Mouse (Mus musculus) megakaryocyte-erythroid progenitor cell, adult 5-6 weeks (primary cell): Measurements from ENCODE around the gene D1Ertd622e. TPM values are rescaled to one million over a fixed set of nuclear protein-coding genes. Genes with fewer than 3 reads are reported as not detected.
"Not testable (repeated sequence)": the region's sequence is repeated elsewhere in the genome, so short reads cannot be mapped to it uniquely, and the experiment has no call there.

Experiments used
- ATAC-seq: replicated peaks from 2 replicates; pipeline ENCODE4 v1.8.0; 2016; ENCODE audit warnings: mild to moderate bottlenecking, inconsistent platforms; ENCODE audit not compliant: severe bottlenecking, poor library complexity, low FRiP score, low TSS enrichment
- total RNA-seq, 2 experiments: library from RNA; stranded (forward) in 1 of 2; stranded (reverse) in 1 of 2; fragments of 200-1000, 215-1000 nt in 1 of 2; fragments of >200 nt in 1 of 2; fragmentation: Nextera tagmentation in 1 of 2; gene quantifications; 2 replicates each; pipeline ENCODE4 v1.2.3; 2014 to 2017

D1Ertd622e gene
- total RNA-seq, 2 experiments from 2014 or later, result 35.9 to 48.1 TPM

DNA sequence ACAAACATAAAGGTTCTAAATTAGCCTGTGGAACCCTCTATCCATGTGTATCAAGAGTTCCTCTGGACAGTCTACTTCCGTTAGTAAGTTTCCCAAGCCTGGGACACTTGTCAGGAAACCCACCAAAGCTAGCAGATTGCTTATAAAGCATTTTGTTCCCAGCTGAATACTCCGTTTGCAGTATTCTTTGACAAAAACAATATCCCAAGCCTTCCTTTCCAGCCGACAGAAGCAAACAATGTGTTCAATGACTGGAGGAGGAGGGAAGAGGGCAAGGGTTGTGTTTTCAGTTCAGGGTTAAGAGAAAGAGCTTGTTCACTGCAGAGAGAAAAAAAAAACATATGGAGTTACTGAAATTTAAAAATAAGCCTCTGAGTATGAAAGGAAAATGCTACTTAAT is 73.3 kb downstream of the D1Ertd622e start:
- no peak for ATAC-seq

DNA sequence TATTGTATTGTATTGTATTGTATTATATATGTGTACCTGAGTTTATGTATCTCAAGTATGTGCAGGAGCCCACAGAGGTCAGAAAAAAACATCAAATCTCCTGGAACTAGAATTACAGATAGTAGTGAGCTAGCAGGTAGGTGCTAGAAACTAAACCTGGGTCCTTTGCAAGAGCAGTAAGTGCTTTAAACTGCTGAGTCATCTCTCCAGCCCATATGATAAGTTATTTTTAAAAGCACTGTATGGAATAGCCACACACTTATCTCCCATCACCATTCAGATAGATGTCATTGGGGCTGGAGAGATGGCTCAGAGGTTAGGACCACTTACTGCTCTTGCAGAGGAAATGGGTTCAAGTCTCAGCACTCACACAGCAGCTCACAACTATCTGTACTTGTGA is 76.8 kb downstream of the D1Ertd622e start:
- ATAC-seq, result 0 out of 2 replicates have a peak, but pooled peaks have one; percentile 10

DNA sequence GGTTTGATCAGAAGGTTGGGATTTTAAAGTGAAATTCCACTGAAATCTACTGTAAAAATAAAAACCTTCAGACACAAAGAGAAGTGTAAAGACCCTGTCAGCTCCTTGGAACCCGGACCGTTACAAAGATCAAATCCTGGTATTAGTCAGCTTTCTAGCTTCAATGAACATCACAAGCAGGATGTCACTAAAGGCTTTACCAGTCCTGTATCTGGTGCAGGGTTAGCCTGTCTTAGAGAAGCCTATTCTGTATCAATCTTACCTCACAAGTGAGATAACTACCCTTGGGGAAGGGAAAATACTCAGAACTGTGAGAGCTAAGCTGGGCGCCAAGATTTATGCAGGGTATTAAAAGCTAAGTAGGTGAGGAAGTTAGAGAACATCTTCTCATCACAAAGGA is 77.7 kb downstream of the D1Ertd622e start:
- no peak for ATAC-seq

DNA sequence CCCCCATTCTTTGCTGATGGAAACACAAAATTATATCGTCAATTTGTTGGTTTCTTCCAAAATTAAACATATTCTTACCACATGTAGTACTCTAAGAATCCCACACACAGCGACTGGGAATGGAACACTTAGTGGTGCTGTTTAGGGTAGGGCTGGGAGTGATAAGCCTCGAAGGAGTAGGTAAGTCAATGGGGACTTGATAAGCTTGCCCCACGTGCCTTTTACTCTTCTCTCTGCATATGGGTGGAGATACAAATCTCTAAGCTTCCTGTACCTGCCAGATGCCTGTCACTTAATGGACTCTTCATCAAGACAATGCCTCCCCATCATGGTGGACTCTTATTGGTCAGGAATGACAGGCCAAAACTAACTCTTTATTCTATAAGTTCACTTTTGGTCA is 78.8 kb downstream of the D1Ertd622e start:
- ATAC-seq, result no peak

DNA sequence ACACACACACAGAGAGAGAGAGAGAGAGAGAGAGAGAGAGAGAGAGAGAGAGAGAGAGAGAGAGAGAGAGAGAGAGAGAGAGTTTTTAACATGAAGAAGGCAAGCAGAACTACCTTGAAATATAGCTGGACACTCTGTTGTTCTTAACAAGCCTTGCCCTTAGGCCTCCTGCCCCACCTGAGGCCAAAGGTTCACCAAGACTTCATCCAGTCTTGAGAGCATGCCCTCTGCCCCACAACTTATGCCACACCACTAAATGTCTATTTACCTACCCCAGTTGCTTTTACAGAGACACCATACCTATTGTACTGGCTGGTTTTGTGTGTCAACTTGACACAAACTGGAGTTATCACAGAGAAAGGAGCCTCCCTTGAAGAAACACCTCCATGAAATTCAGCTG is 81.2 kb downstream of the D1Ertd622e start:
- not testable (repeated sequence) for ATAC-seq

DNA sequence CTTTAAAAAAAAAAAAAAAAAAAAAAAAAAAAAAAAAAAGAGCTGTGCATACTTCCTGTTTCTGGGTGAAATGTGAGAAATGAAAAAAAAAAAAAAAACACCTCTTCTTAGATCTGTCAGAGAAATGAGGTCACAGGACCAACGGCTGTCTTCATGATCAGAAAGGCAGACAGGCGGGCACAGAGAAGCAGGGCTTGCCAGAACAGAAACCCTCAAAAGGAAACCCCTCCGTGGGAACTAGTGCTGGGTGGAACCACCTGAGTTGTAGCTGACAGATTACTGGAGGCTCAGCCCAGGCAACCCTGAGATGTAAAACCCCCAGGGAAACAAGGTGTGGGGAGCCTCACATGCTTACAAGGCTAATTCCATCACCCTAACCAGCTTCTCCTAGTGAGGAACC is 81.6 kb downstream of the D1Ertd622e start:
- ATAC-seq, result peak; percentile 80

DNA sequence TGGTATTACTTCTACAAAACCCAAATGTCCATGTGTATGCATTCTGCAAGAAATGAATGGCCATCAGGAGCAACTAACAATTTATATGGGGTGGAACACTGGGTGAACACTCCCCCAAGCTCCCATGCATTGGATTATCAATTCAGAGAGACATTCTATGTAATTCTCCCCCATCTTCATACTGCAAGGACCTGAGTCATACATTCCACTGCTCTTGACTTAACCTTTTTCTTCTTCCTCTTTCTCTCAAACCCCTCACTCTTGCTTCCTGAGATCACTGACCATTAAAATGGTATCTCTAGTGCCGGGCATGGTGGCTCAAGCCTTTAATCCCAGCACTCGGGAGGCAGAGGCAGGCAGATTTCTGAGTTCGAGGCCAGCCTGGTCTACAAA is 83.9 kb downstream of the D1Ertd622e start:
- ATAC-seq, result no peak

DNA sequence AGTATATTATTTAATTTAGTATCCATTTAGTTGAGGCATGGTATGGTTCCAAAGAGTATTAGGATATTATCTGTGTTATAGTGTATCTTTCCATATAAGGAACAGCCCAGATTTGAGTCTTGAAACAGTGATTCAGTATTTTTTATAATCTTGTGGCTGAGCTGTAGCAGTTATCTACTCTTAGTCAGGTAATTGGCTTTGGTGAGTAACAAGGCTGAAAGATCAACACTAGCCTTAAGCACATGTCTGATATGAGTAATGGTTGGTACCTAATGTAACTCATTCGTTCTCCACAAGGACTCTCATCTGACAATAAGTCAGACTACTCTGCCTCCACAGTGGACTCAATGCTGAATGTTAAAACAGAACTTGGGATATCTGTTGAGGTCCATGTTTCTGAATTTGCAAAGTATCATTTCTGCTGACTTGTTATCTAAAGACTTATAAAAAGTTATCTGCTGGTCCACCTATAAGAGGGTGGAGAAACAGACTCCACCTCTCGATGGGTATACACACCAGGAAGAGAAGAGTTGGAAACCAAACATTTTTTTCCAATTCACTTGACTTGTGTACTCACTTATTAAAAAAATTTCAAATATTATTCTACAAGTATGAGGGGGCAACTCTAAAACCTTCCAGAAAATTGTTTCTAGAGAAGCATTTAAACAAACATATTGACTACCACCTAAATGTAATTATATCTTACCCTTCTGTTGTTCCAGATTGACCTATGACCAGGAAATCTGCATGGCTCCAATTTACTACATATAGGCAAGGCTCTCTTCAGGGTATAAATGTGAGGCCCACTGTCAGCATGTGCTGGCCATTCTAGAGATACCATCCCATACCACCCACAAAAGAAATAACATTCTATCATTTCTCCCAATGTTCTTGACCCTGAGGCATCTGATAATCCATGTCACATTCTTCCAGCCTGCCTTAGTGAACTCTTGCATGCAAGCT is 84.5 kb downstream of the D1Ertd622e start:
- no peak for ATAC-seq

DNA sequence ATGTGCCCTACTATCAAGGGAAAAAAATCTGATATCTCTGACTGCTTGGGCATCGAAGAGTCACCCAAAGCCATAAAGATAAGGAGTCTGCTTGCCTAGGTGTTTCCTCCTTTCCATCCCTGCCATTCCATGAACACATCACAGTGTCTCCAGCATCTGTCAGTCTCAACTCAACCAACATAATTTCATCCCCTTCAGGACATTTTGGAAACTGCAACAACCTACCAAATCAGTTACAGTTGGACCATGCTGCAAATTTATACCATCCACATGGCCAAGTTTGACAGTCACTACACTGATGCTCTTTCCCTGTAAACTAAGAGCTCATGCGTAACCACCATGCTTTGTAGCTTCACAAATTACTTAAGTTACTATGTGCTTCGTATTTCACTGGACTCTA is 85.3 kb downstream of the D1Ertd622e start:
- peak; percentile 43; the same call in 1 of the 2 replicates for ATAC-seq

DNA sequence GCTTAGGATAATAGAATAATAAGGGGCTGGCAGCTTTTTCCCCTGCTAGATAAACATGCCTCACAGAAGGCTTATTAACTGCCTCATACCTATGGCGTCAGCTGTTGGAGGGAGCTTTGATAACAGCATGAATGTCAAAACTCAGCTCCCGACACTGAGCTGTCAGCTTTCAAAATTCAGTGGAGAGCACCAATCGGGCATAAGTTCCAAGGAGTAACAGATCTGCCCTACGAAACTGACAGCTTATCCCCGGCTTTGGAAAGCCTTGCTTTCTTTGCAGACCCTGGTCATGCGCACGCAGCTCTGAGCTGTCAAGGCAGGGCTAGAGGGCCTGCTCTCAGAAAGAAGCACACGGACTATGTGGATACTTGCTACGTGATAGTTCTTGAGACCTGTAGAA is 91.1 kb downstream of the D1Ertd622e start:
- peak; percentile 57 for ATAC-seq

DNA sequence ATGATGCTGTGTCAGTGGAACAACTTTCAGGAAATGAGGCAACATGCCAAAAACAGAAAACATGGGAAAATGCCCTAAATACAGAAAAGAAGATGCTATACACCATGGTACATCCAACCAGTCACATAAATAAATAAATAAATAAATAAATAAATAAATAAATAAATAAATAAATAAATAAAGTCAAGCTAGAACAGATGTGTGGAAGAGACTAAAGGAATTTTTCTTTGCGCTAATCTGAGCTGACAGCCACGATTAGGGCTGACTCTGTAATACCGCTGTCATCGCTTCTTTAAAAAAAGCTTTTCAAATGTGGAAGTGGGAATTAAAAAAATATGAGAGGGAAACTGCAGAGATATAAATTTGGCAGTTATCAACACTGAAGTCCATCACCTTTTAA is 93.9 kb downstream of the D1Ertd622e start:
- no peak for ATAC-seq

DNA sequence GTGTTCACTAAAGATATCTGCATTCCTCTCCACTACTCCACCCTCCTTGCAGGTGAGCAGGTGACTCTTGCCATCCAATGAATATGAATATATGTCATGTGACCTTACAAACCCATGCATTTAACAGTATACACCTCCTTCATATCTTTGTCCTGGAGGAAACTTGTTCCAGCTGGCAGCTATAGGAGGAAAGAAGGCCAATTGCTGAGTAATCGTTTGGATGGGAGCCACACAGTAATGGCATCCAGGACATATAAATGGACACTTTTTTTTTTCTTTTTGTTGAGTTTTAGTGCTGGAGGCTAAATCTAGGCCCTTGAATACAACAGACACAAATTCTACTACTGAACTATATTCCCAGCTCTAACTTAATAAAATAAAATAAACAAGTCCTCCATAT is 97.2 kb downstream of the D1Ertd622e start:
- no peak for ATAC-seq

DNA sequence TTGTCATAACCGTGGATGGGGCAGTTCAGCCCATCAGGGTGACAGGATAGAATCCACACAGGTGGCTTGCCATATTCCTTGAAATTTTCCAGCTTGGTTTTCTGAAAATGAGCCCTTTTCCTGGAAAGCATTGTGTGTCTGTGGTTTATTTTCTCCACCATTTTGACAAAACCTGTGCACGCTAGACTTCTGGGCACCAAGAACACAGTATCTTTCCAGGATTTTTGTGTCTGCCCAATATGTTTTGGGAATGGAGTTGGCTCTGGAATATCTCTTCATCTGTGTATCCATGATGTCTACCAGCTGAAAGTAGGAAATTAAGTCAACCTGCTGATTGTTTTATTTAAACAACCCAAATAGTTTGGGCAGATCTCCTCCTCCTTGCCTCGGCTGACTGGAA is 99.0 kb downstream of the D1Ertd622e start:
- no peak for ATAC-seq

Other genes with a start within 250 kb of the D1Ertd622e start
- 24.4 and 45.6 TPM in 2 replicates for gene Gin1, start 108.1 kb upstream of the D1Ertd622e start, total RNA-seq (2014; fragmentation: Nextera tagmentation)
- 20.6 and 26.7 TPM in 2 replicates for gene Gin1, start 108.1 kb upstream of the D1Ertd622e start, total RNA-seq (2017)
- 46.1 and 56.8 TPM in 2 replicates for gene Ppip5k2, start 108.3 kb upstream of the D1Ertd622e start, total RNA-seq (2014; fragmentation: Nextera tagmentation)
- gene Ppip5k2, start 108.3 kb upstream of the D1Ertd622e start, total RNA-seq (2017), result 54.8 and 61.1 TPM in 2 replicates